Mouse (Mus musculus): ENCODE results near the gene Gadd45a.

Gene Gadd45a

GRCm38 (mm10) chr6:66986063-66986462 is 51.2 kb downstream of the Gadd45a start:
- DNase-seq (ENCODE audit: low spot score in 2 of 2), result no peak

GRCm38 (mm10) chr6:66985500-66985899 is 51.8 kb downstream of the Gadd45a start:
- DNase-seq (ENCODE audit: low spot score in 2 of 2), result no peak
